Mouse (Mus musculus): Measurements from ENCODE around the gene Rhox4g. TPM values are rescaled to one million over a fixed set of nuclear protein-coding genes. Genes with fewer than 3 reads are reported as not detected.

The Rhox4g gene
- not detected in 4 replicates for total RNA-seq (2023)

DNA sequence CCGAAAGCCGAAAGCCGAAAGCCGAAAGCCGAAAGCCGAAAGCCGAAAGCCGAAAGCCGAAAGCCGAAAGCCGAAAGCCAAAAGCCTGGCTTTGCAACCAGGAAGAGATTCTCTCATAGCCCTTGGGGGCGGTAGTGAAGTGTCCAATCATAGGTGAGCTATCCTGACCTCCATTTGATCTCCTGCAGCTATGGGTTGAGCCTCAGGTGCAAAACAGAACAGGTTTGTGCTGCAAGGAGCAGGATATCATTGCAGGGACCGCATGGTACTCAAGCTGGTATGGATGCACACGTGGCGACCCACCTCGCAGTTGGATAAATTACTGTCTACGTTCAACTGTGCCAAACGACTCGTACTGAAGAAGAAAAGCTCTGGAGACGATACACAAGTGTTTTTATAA, at the start of gene Rhox4g:
Gene Rhox4g, minus strand, starts transcription at position 101 of the 400 bp plus-strand sequence.

GRCm38 (mm10) chrX:37673177-37673576, 22.1 kb upstream of the Rhox4g start, which contains the start of gene Rhox2h:
TSS of gene Rhox2h (minus strand) at chrX:37673277.

DNA sequence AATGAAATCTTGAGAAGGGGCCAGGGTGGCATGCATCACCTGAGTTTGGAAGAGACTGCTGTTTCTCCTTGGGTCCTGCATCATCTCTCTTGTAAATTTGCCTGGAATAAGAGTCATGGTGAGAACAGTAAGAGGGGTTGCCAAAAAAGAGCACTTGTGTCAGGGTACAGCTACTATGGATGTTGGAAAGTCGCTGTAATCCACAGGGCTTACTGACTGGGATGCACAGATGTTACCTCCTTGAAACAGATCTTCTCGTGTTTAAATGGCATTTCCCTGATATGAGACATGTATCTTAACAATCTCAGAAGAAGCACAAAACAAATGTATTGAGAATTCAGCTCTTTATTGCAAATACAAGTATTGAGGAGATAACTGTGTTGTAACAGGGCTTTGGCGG, 17.5 kb upstream of the Rhox4g start, which contains the start of gene Rhox3h:
Gene Rhox3h, minus strand, starts transcription at position 101 of the 400 bp plus-strand sequence.

GRCm38 (mm10) chrX:37643370-37643769, 7.8 kb downstream of the Rhox4g start, which contains the start of gene Rhox2g:
TSS of gene Rhox2g (minus strand) at chrX:37643470.

DNA sequence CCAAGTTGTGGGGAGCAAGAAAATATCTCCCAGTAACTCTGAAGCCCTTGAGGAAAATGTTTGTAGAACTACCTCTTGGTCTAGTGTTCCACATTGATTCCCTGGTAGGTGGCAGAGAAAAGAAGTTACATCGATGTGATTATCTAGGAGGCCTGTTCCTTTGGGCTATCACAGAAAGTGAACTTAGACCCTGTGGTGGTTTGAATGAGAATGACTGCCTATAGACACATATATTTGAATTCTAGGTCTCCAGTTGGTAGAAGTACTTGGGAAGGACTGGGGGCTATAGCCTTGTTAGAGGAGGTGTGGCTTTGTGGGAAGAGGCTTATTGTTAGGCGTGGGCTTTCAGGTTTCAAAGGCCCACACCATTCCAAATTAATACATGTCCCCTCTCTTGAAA, 22.6 kb downstream of the Rhox4g start, which contains the start of gene Rhox3g:
Gene Rhox3g, minus strand, starts transcription at position 101 of the 400 bp plus-strand sequence.

GRCm38 (mm10) chrX:37607604-37608003, 43.5 kb downstream of the Rhox4g start, which contains the start of gene Rhox4f:
TSS of gene Rhox4f (minus strand) at chrX:37607704.

Other genes starting within 250 kb of the Rhox4g start
- gene Rhox2b, start 239.3 kb downstream of the Rhox4g start, total RNA-seq (2023) = not detected in 4 replicates
- not detected in 4 replicates for gene Rhox4b, start 218.8 kb downstream of the Rhox4g start, total RNA-seq (2023)
- gene Rhox2c, start 197.6 kb downstream of the Rhox4g start, total RNA-seq (2023) = not detected in 4 replicates
- gene Rhox3c, start 192.7 kb downstream of the Rhox4g start, total RNA-seq (2023) = not detected in 4 replicates
- gene Rhox4c, start 171.0 kb downstream of the Rhox4g start, total RNA-seq (2023) = not detected in 4 replicates
- not detected in 4 replicates for gene Rhox2d, start 157.9 kb downstream of the Rhox4g start, total RNA-seq (2023)
- not detected in 4 replicates for gene Rhox4d, start 137.0 kb downstream of the Rhox4g start, total RNA-seq (2023)
- not detected in 4 replicates for gene Rhox2e, start 120.9 kb downstream of the Rhox4g start, total RNA-seq (2023)
- not detected in 4 replicates for gene Rhox3e, start 109.3 kb downstream of the Rhox4g start, total RNA-seq (2023)
- gene Rhox4e, start 93.9 kb downstream of the Rhox4g start, total RNA-seq (2023) = not detected in 4 replicates
- not detected in 4 replicates for gene Rhox2f, start 79.9 kb downstream of the Rhox4g start, total RNA-seq (2023)
- not detected in 4 replicates for gene Rhox3f, start 70.3 kb downstream of the Rhox4g start, total RNA-seq (2023)
- not detected in 4 replicates for gene Rhox4f, start 43.6 kb downstream of the Rhox4g start, total RNA-seq (2023)
- gene Rhox3g, start 22.7 kb downstream of the Rhox4g start, total RNA-seq (2023) = not detected in 4 replicates
- gene Rhox2g, start 7.9 kb downstream of the Rhox4g start, total RNA-seq (2023) = not detected in 4 replicates
- gene Rhox3h, start 17.4 kb upstream of the Rhox4g start, total RNA-seq (2023) = not detected in 4 replicates
- not detected in 4 replicates for gene Rhox2h, start 21.9 kb upstream of the Rhox4g start, total RNA-seq (2023)
- gene Rhox5, start 153.5 kb upstream of the Rhox4g start, total RNA-seq (2023) = not detected in 4 replicates
- gene Rhox6, start 175.6 kb upstream of the Rhox4g start, total RNA-seq (2023) = not detected in 4 replicates
- not detected in 4 replicates for gene Rhox7a, start 180.4 kb upstream of the Rhox4g start, total RNA-seq (2023)
- not detected in 4 replicates for gene Rhox8, start 227.6 kb upstream of the Rhox4g start, total RNA-seq (2023)
- not detected in 4 replicates for gene Rhox7b, start 245.9 kb upstream of the Rhox4g start, total RNA-seq (2023)

Measured in B cell, adult 62 days (primary cell).